Mouse (Mus musculus): ENCODE measurements around the gene 1700010I14Rik. TPM values are rescaled to one million over a fixed set of nuclear protein-coding genes. Genes with fewer than 3 reads are reported as not detected.

Gene 1700010I14Rik
- 1.7 and 1.9 TPM in 2 replicates for total RNA-seq (2021)
- long read RNA-seq, experiment 1, partial matches to known transcripts = 0 of 7 reads
- long read RNA-seq, experiment 1, other reads (novel, unspliced or antisense) = 6 of 7 reads
- long read RNA-seq, experiment 2, partial matches to known transcripts = 1 of 3 reads
- long read RNA-seq, experiment 2, other reads (novel, unspliced or antisense) = 1 of 3 reads

GRCm38 (mm10) chr17:8988119-8988807, at the start of gene 1700010I14Rik:
Gene 1700010I14Rik (plus strand): TSS chr17:8988333.
- DNase-seq = peak; percentile 96

- DNase-seq = no peak
Measured at GRCm38 (mm10) chr17:8951588-8951987, 36.5 kb upstream of the 1700010I14Rik start.

- no peak for DNase-seq
Measured at GRCm38 (mm10) chr17:8952951-8953350, 35.2 kb upstream of the 1700010I14Rik start.

GRCm38 (mm10) chr17:8958125-8958524, 30.0 kb upstream of the 1700010I14Rik start:
- DNase-seq = peak; percentile 60

- DNase-seq = no peak
Measured at GRCm38 (mm10) chr17:8960386-8960785, 27.7 kb upstream of the 1700010I14Rik start.

GRCm38 (mm10) chr17:8961097-8961496, 27.0 kb upstream of the 1700010I14Rik start:
- DNase-seq = no peak

GRCm38 (mm10) chr17:8961644-8962043, 26.5 kb upstream of the 1700010I14Rik start:
- no peak for DNase-seq

- peak; percentile 39 for DNase-seq
Measured at GRCm38 (mm10) chr17:8965177-8965576, 23.0 kb upstream of the 1700010I14Rik start.

- DNase-seq = no peak
Measured at GRCm38 (mm10) chr17:8972152-8972854, 15.8 kb upstream of the 1700010I14Rik start.

GRCm38 (mm10) chr17:8973331-8973730, 14.8 kb upstream of the 1700010I14Rik start:
- DNase-seq = no peak

GRCm38 (mm10) chr17:8974423-8974822, 13.7 kb upstream of the 1700010I14Rik start:
- DNase-seq = no peak

GRCm38 (mm10) chr17:8974823-8975397, 13.2 kb upstream of the 1700010I14Rik start:
- no peak for DNase-seq

GRCm38 (mm10) chr17:8976745-8977144, 11.4 kb upstream of the 1700010I14Rik start:
- no peak for DNase-seq

- no peak for DNase-seq
Measured at GRCm38 (mm10) chr17:8977271-8977670, 10.9 kb upstream of the 1700010I14Rik start.

- no peak for DNase-seq
Measured at GRCm38 (mm10) chr17:8983576-8983975, 4.6 kb upstream of the 1700010I14Rik start.

GRCm38 (mm10) chr17:8985714-8986113, 2.4 kb upstream of the 1700010I14Rik start:
- DNase-seq = no peak

- no peak for DNase-seq
Measured at GRCm38 (mm10) chr17:8986551-8986950, 1.6 kb upstream of the 1700010I14Rik start.

GRCm38 (mm10) chr17:8987369-8987768, 764 bp upstream of the 1700010I14Rik start:
- DNase-seq = peak; percentile 32

GRCm38 (mm10) chr17:8991160-8991559, 3.0 kb downstream of the 1700010I14Rik start:
- DNase-seq = peak; percentile 41

GRCm38 (mm10) chr17:8995344-8995743, 7.2 kb downstream of the 1700010I14Rik start:
- peak; percentile 30 for DNase-seq

- DNase-seq = no peak
Measured at GRCm38 (mm10) chr17:9002438-9002837, 14.3 kb downstream of the 1700010I14Rik start.

- DNase-seq = no peak
Measured at GRCm38 (mm10) chr17:9004516-9004915, 16.4 kb downstream of the 1700010I14Rik start.
